Mouse (Mus musculus) liver, embryonic 14.5 days (tissue): ENCODE data around the gene Lyl1. TPM values are rescaled to one million over a fixed set of nuclear protein-coding genes. Genes with fewer than 3 reads are reported as not detected.

Experiments
- ATAC-seq: fragments of 200-750 bp; cut with Nextera tagmentation; 2 replicates; pipeline ENCODE4 v1.8.0; 2017; ENCODE audit warnings: moderate number of reproducible peaks, mild to moderate bottlenecking, moderate library complexity; ENCODE audit not compliant: insufficient read depth
- DNase-seq, 3 experiments: peaks; one replicate each; pipeline ENCODE4 v3.0.0-alpha.2; 2012 to 2013; ENCODE audit warnings: low read depth in 3 of 3, low spot score in 3 of 3
- H3K27ac ChIP-seq: fragments of 300-500 bp; sonication (generic); 2 replicates; pipeline ENCODE4 v1.5.1; 2014; ENCODE audit warnings: moderate library complexity, mild to moderate bottlenecking, control low read depth, inconsistent platforms
- H3K27me3 ChIP-seq: fragments of 300-500 bp; sonication (generic); 2 replicates; pipeline ENCODE4 v1.6.1; 2014; ENCODE audit warnings: mild to moderate bottlenecking, low read length, moderate library complexity; ENCODE audit not compliant: control insufficient read depth, insufficient read depth
- H3K36me3 ChIP-seq: fragments of 300-500 bp; sonication (generic); replicated peaks from 2 replicates; pipeline ENCODE4 v1.6.1; 2014; ENCODE audit warnings: low read depth; ENCODE audit not compliant: control insufficient read depth, insufficient read depth
- H3K4me1 ChIP-seq, 2 experiments: fragments of 200-500 bp in 1 of 2; fragments of 300-500 bp in 1 of 2; sonication (generic) in 1 of 2; replicated peaks; 2 replicates each; pipeline ENCODE4 v1.6.1; 2012 to 2014; ENCODE audit warnings: antibody characterized with exemption in 1 of 2, inconsistent platforms in 1 of 2, low read length in 1 of 2; ENCODE audit not compliant: control insufficient read depth in 2 of 2, insufficient read depth in 2 of 2
- H3K4me2 ChIP-seq: fragments of 300-500 bp; sonication (generic); 2 replicates; pipeline ENCODE4 v1.6.1; 2014; ENCODE audit warnings: low read depth, mild to moderate bottlenecking, control low read depth, moderate library complexity
- H3K4me3 ChIP-seq, 2 experiments: fragments of 200-500 bp in 1 of 2; fragments of 300-500 bp in 1 of 2; sonication (generic) in 1 of 2; 2 replicates each; pipeline ENCODE4 v1.5.1; 2012 to 2014; ENCODE audit warnings: low read depth in 2 of 2, low read length in 2 of 2, mild to moderate bottlenecking in 2 of 2, control low read depth in 1 of 2, inconsistent platforms in 1 of 2, moderate library complexity in 1 of 2; ENCODE audit not compliant: insufficient read depth in 1 of 2
- H3K9ac ChIP-seq: fragments of 300-500 bp; sonication (generic); replicated peaks from 2 replicates; pipeline ENCODE4 v1.6.1; 2014; ENCODE audit warnings: mild to moderate bottlenecking, control low read depth, moderate library complexity
- H3K9me3 ChIP-seq: fragments of 300-500 bp; sonication (generic); 2 replicates; pipeline ENCODE4 v1.6.1; 2016; ENCODE audit warnings: low read length, mixed read lengths; ENCODE audit not compliant: control insufficient read depth
- CTCF ChIP-seq: IDR thresholded peaks from 2 replicates; pipeline ENCODE4 v1.5.1; 2016; ENCODE audit warnings: antibody characterized with exemption, low read depth, control low read depth
- EP300 ChIP-seq: IDR thresholded peaks from 2 replicates; pipeline ENCODE4 v1.6.1; 2016; ENCODE audit warnings: antibody characterized with exemption, low read depth
- WGBS: fragments of 180-500 bp; shearing (Covaris S2); extraction: QIAGEN DNeasy Blood & Tissue Kit; methylation state at CpG from one replicate; pipeline ENCODE4 v1.1.7; 2014; ENCODE audit not compliant: insufficient replicate concordance; 5-methylcytosine and 5-hydroxymethylcytosine counted together
- polyA plus RNA-seq, 2 experiments: library from polyadenylated mRNA; depleted of rRNA in 1 of 2; stranded (reverse) in 1 of 2; unstranded in 1 of 2; fragments of >200 nt; fragmentation: Nextera tagmentation in 1 of 2; extraction: Ambion mirVana in 1 of 2; gene quantifications; 2 replicates each; pipeline versions ENCODE4 v1.2.1 to v1.2.3; 2012 to 2014

Gene Lyl1
- polyA plus RNA-seq, 2 experiments: 45.4 to 55.6 TPM

DNA sequence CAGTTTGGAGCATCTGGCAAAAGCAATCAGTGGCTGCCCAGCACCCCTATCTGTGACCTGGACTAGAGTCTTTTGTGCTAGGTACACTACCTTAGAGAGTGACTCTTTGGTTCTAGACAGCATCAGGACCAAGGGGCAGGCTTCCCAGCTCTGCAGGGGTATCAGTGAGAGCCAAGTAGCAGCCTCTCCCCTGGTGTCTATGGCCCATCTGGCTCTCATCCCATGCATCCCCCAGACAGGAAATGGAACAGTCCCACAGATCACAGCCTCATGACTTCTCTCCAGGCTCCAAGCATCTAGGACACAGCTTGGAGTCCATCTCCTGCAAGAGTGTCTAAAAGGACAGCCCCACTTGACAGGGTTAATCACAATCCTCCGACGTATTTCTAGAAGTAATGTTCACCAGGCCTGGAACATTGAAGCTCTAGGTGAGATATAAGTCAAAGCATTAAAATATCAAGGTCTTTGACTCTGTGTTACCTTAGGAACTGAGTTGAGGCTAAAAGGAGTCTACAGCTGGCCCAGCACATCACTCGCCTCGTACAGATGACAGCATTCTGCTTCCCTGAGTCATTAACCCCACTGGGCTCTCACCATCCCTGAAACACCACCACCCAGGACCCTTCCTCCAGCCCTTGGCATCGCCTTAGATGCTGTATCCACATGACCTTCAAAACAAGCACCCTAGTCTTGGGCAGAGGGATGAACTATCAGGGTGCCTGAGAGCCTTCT is 17.9 kb downstream of the Lyl1 start:
- DNase-seq (no peak), ATAC-seq (no peak)
- Histone ChIP-seq H3K27me3 (no peaks in the 10 kb centered on the region; the same call in 1 of the 2 replicates), H3K4me2 (no peak overlapping the region), H3K4me1 (peaks cover 24 to 25% of the 10 kb centered on the region in 2 experiments), H3K36me3 (no peaks in the 10 kb centered on the region; the same call in 1 of the 2 replicates), H3K27ac (no peak overlapping the region; the same call in 1 of the 2 replicates), H3K9ac (no peak overlapping the region), H3K9me3 (no peaks in the 10 kb centered on the region), H3K4me3 (no peak overlapping the region)
- no peak for TF ChIP-seq CTCF
- TF ChIP-seq EP300: no peak
- 81% methylated on average over 5 of the region's 5 CpGs for WGBS

GRCm38 (mm10) chr8:84722530-84722849 is 21.2 kb downstream of the Lyl1 start:
- WGBS: 33% methylated on average over 6 of the region's 6 CpGs
- Histone ChIP-seq H3K4me2 (peak overlapping the region; percentile 100), H3K27me3 (no peaks in the 10 kb centered on the region), H3K27ac (peak overlapping the region; percentile 96), H3K4me3 (peak overlapping the region; percentile 66 to 73), H3K9ac (peak overlapping the region; percentile 92), H3K9me3 (no peaks in the 10 kb centered on the region), H3K4me1 (peaks cover 51 to 54% of the 10 kb centered on the region in 2 experiments), H3K36me3 (peaks cover 2% of the 10 kb centered on the region)
- ATAC-seq (peak; percentile 7), DNase-seq (no peak)
- no peak for TF ChIP-seq CTCF
- no peak for TF ChIP-seq EP300

- DNase-seq (peak; percentile 72 to 80 (median 73)), ATAC-seq (peak; percentile 91)
- TF ChIP-seq EP300: peak; percentile 39; the same call in 1 of the 2 replicates
- TF ChIP-seq CTCF: peak; percentile 87
- peak within 1 kb of the TSS; percentile 92 for H3K9ac ChIP-seq
- H3K4me1 ChIP-seq: peaks cover 51 to 56% of the 10 kb centered on the region in 2 experiments
- no peaks in the 10 kb centered on the region for H3K9me3 ChIP-seq
- H3K4me3 ChIP-seq: peak within 1 kb of the TSS; percentile 66 to 73
- peak within 1 kb of the TSS; percentile 96 for H3K27ac ChIP-seq
- 3% methylated on average over 10 of the region's 10 CpGs for WGBS
- H3K36me3 ChIP-seq: peaks cover 2% of the 10 kb centered on the region
- H3K27me3 ChIP-seq: no peaks in the 10 kb centered on the region
- peak within 1 kb of the TSS; percentile 100 for H3K4me2 ChIP-seq
These were observed 21.8 kb downstream of the Lyl1 start, which contains the start of gene G430095P16Rik for GRCm38 (mm10) chr8:84722850-84723570. G430095P16Rik (plus strand) TSS chr8:84723007.

- Histone ChIP-seq H3K9me3 (no peaks in the 10 kb centered on the region), H3K9ac (peak overlapping the region; percentile 92), H3K27ac (peak overlapping the region; percentile 96), H3K4me3 (peak overlapping the region; percentile 66 to 73), H3K4me1 (peaks cover 55 to 61% of the 10 kb centered on the region in 2 experiments), H3K27me3 (no peaks in the 10 kb centered on the region), H3K4me2 (peak overlapping the region; percentile 100), H3K36me3 (peaks cover 2% of the 10 kb centered on the region)
- TF ChIP-seq EP300 (no peak), CTCF (0 out of 2 replicates have a peak, but pooled peaks have one; percentile 1)
- no peak for DNase-seq
- WGBS: 6% methylated on average over 7 of the region's 7 CpGs
- peak; percentile 47 for ATAC-seq
These were observed 22.3 kb downstream of the Lyl1 start for GRCm38 (mm10) chr8:84723571-84723900.

DNA sequence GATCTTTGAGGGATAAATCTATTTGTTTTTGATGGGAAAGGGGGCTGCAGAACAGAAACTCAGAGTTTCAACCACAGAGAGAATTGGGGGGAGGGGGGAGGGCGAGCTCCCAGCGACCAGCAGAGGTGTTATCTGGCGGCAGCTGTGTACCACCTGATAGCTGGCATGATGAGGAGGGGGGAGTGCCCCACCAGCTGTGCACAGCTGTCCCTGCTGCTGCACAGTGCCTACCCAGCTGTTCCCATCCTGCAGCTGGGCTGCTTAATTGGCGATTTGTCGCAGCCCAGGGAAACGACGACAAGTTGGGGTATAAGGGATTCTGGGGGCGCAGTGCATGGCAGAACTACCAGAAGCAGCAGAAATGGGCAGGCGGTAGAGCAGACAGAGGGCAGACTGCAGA is 23.4 kb downstream of the Lyl1 start:
- WGBS: 35% methylated on average over 9 of the region's 9 CpGs
- Histone ChIP-seq H3K27ac (peak overlapping the region; percentile 96), H3K36me3 (peaks cover 2% of the 10 kb centered on the region), H3K4me2 (peak overlapping the region; percentile 100), H3K9me3 (no peaks in the 10 kb centered on the region), H3K4me3 (peak overlapping the region; percentile 66 to 73), H3K4me1 (peaks cover 66 to 72% of the 10 kb centered on the region in 2 experiments), H3K27me3 (no peaks in the 10 kb centered on the region), H3K9ac (peak overlapping the region; percentile 92)
- ATAC-seq (peak; percentile 38; the same call in 1 of the 2 replicates), DNase-seq (no peak)
- TF ChIP-seq EP300: peak; percentile 64
- no peak for TF ChIP-seq CTCF
